Mouse (Mus musculus) ES-E14 (cell line): ENCODE data around the gene Mrps10. TPM values are rescaled to one million over a fixed set of nuclear protein-coding genes. Genes with fewer than 3 reads are reported as not detected.

Experiments used
- DNase-seq: peaks from one replicate; pipeline ENCODE4 v3.0.0-alpha.2; 2013; ENCODE audit warnings: low read depth, low spot score
- H3K27ac ChIP-seq: 2 replicates; pipeline ENCODE4 v1.5.1; 2012; ENCODE audit warnings: low read depth, mild to moderate bottlenecking, low read length, moderate library complexity, mixed read lengths; ENCODE audit not compliant: poor library complexity, insufficient read depth, severe bottlenecking
- H3K36me3 ChIP-seq: 2 replicates; pipeline ENCODE4 v1.6.1; 2012; ENCODE audit warnings: mild to moderate bottlenecking, low read length, moderate library complexity, mixed read lengths; ENCODE audit not compliant: control insufficient read depth, poor library complexity, insufficient read depth, severe bottlenecking
- H3K4me1 ChIP-seq, 2 experiments: fragments of 150-350 bp in 1 of 2; sonication (generic) in 1 of 2; 2 replicates each; pipeline ENCODE4 v1.6.1; 2012; ENCODE audit warnings: low read length in 2 of 2, mild to moderate bottlenecking in 1 of 2, mixed read lengths in 1 of 2; ENCODE audit not compliant: control insufficient read depth in 2 of 2, insufficient read depth in 2 of 2, poor library complexity in 1 of 2
- H3K4me3 ChIP-seq, 2 experiments: fragments of 150-350 bp in 1 of 2; sonication (generic) in 1 of 2; 2 replicates each; pipeline ENCODE4 v1.5.1; 2012; ENCODE audit warnings: low read length in 2 of 2, low read depth in 1 of 2, mild to moderate bottlenecking in 1 of 2, mixed read lengths in 1 of 2; ENCODE audit not compliant: insufficient read depth in 1 of 2, poor library complexity in 1 of 2, severe bottlenecking in 1 of 2
- H3K9ac ChIP-seq: 2 replicates; pipeline ENCODE4 v1.6.1; 2012; ENCODE audit warnings: low read depth, mild to moderate bottlenecking, low read length, mixed read lengths; ENCODE audit not compliant: poor library complexity, insufficient read depth, severe bottlenecking
- H3K9me3 ChIP-seq: fragments of 150-350 bp; sonication (generic); 2 replicates; pipeline ENCODE4 v1.6.1; 2012; ENCODE audit warnings: low read depth, mild to moderate bottlenecking, low read length; ENCODE audit not compliant: control insufficient read depth, insufficient read depth
- CHD2 ChIP-seq: IDR thresholded peaks from 2 replicates; pipeline ENCODE4 v1.6.1; 2014; ENCODE audit warnings: mild to moderate bottlenecking, low read depth, low read length, inconsistent platforms
- HCFC1 ChIP-seq: IDR thresholded peaks from 2 replicates; pipeline ENCODE4 v1.6.1; 2012; ENCODE audit warnings: low read length, inconsistent platforms, borderline replicate concordance; ENCODE audit not compliant: insufficient read depth
- MAFK ChIP-seq: IDR thresholded peaks from 2 replicates; pipeline ENCODE4 v1.6.1; 2014; ENCODE audit warnings: mild to moderate bottlenecking, low read depth, low read length, inconsistent platforms; ENCODE audit not compliant: insufficient read depth
- ZC3H11A ChIP-seq: IDR thresholded peaks from 2 replicates; pipeline ENCODE4 v1.6.1; 2012; ENCODE audit warnings: low read depth, mild to moderate bottlenecking, inconsistent platforms, low read length, borderline replicate concordance
- ZNF384 ChIP-seq: IDR thresholded peaks from 2 replicates; pipeline ENCODE4 v1.6.1; 2012; ENCODE audit warnings: low read depth, low read length, inconsistent platforms
- in situ Hi-C, 2 experiments: fragments of 600-800 bp; cut with MboI; formaldehyde crosslinking; loops; one replicate each; pipeline ENCODE4 v1.15.1; 2025; ENCODE audit warnings: low sequenced_read_pairs in 2 of 2, inconsistent platforms in 1 of 2; ENCODE audit not compliant: unreplicated experiment in 2 of 2
- total RNA-seq: library from RNA; depleted of rRNA; stranded (reverse); fragments of 300-350 nt; gene quantifications from 2 replicates; pipeline ENCODE4 v1.2.3, GENCODE M21; 2012; rRNA removed

Mrps10 gene
- total RNA-seq, result 55.8 and 65.1 TPM in 2 replicates

DNA sequence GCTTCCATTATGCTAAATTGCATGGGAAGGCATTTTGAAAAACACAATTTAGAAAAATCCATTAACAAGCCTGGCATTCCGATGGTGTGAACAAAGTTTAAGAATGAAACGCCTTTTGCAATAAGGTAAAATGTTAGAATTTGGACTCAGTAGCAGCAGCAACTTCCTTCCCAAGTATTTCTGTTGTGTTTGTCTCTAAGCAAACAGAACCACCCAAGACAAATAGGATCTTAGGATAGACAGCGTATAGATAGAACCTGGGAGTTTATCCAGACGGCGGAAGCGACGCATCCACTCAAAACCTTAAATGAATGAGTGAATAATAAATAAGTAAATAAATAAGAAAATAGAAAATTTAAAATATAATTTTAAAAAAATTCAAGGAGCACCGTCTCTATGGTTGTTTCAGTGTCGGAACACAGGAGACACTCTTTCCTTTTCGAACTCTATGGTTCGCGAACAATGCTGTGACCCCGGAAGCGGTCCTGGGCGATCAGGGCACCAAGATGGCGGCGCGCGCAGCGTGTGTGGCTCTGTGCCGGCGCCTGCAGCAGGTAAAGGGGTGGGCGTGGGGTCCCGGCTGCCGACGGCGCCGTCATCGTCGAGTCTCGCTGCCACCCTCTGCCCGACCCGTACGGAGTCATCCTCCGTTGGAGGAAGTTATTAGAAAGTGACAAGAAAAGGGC, at the start of gene Mrps10:
Gene Mrps10 (plus strand): TSS at position 487 of the 686 bp plus-strand sequence.
- H3K9me3 ChIP-seq, result no peaks in the 10 kb centered on the region
- H3K9ac ChIP-seq, result peak within 1 kb of the TSS; percentile 77
- 0 out of 2 replicates have a peak within 1 kb of the TSS, but pooled peaks have one; percentile 1 for H3K27ac ChIP-seq
- peak; percentile 88 for DNase-seq
- H3K4me3 ChIP-seq, result peak within 1 kb of the TSS; percentile 74 to 96
- no peak for TF ChIP-seq ZNF384
- peak; percentile 72; the same call in 1 of the 2 replicates for TF ChIP-seq HCFC1
- H3K36me3 ChIP-seq, result peaks cover 7% of the 10 kb centered on the region; the same call in 1 of the 2 replicates
- in situ Hi-C loops, result no loop called here
- H3K4me1 ChIP-seq, result peaks cover 2 to 6% of the 10 kb centered on the region in 2 experiments; a peak in 1 of 4 replicates

DNA sequence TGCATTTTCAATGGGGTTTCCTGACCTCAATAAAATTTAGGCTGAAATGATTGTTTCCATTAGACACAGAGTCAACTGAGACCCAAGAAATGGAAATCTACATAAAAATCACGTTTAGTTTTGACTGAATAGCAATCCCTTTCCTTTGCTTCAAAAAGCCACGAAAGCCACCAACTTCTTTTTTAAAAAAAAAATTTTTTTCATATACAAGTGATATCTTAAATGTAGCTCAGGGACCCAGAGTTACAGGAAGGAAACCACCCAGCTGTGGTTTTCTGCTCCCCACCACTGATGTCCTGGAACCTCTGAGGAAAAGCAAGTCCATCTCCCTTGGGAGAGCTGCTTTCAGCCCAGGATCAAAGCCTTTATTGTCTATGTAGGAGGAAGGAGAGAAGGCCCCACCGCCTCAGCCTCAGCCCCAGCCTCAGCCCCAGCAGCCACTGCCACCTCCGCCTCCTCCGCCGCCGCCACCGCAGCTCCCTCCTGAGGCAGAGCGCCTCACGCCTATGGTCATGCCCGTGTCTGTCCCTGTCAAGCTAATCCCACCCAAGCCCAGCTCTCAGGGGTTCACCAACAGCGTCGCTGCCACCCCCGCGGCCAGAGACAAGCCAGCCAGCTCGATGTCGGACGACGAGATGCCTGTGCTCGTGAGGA, 49.6 kb upstream of the Mrps10 start:
- no peak for DNase-seq
- Histone ChIP-seq H3K9me3 (no peaks in the 10 kb centered on the region), H3K4me3 (peak overlapping the region in 1 of 2 experiments; percentile 25; a peak in 1 of 4 replicates), H3K9ac (peak overlapping the region; percentile 23; the same call in 1 of the 2 replicates), H3K27ac (no peak overlapping the region), H3K36me3 (peaks cover 26% of the 10 kb centered on the region), H3K4me1 (peaks cover 0 to 3% of the 10 kb centered on the region in 2 experiments; a peak in 2 of 4 replicates)
- no peak for TF ChIP-seq CHD2
- TF ChIP-seq MAFK, result no peak
- no peak for TF ChIP-seq ZC3H11A
- TF ChIP-seq ZNF384, result no peak
- TF ChIP-seq HCFC1, result no peak
- in situ Hi-C loops, result no loop called here

DNA sequence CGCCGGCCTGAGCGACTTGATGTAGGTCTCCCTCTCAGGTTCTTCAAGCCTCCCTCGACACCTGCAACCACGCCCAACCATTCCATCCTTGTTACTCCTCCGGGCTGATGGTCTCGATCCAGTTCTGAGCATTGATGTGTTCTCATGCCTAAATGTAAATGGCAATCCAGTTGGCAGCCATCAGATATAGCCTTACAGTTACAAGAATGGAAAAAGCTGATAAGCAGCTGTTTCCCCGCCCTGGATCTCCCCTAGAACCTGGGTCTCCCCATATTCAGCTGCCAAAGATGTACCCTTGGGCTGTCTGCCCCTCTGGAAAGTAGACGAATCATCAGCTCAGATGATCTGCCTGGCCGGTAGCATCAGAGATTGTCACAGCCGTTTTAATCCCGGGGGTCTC, 48.9 kb upstream of the Mrps10 start:
- Histone ChIP-seq H3K27ac (no peak overlapping the region), H3K36me3 (peaks cover 20% of the 10 kb centered on the region), H3K9ac (no peak overlapping the region), H3K9me3 (no peaks in the 10 kb centered on the region), H3K4me3 (no peak overlapping the region), H3K4me1 (peaks cover 0 to 3% of the 10 kb centered on the region in 2 experiments; a peak in 2 of 4 replicates)
- no peak for DNase-seq
- in situ Hi-C loops, result no loop called here
- TF ChIP-seq ZNF384 (no peak), HCFC1 (no peak), ZC3H11A (no peak), MAFK (no peak)

DNA sequence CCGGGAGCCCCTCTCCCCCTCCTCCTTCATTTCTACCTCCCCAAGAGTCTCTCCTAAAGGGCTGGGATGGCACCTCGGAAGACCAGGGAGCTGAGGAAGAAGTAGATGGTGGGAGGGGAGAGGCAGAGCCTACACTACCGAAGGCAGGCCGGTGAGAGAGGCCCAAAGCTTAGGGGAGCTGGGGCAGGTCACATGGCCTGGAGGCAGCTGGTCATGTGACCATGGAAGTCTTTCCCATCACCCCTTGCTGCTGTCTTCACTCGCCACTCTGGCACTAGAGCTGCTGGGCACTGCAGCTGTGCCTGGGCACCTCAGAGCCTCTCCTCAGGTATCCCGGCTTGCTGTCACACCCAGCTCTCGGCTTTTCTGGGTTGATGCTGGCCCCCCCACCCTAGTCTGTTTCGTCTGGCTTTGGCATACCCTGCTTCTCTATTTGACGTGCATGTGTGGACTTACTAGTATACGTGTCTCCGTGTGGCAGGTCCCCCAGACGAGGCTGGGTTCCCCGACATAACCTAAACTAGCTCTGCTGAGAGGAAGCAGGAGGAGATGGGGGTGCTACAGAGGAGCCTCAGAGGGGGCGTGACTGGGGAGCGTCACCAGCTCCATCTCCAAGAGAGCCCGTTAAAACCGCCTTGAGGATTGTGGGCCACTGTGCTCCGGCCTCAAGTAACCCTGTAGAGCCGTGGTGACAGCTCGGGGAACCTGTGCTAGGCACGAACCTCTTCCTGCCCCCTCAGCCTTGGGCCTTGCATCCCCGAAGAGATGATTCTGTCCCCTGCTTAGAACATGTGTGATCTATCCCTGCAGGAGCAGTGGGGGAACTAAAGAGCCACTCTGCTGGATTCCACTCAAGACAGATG, 46.3 kb upstream of the Mrps10 start:
- Histone ChIP-seq H3K4me3 (peak overlapping the region in 1 of 2 experiments; percentile 28; a peak in 1 of 4 replicates), H3K4me1 (peaks cover 0 to 3% of the 10 kb centered on the region in 2 experiments; a peak in 2 of 4 replicates), H3K9ac (no peak overlapping the region), H3K27ac (no peak overlapping the region), H3K36me3 (peaks cover 16% of the 10 kb centered on the region; the same call in 1 of the 2 replicates), H3K9me3 (no peaks in the 10 kb centered on the region)
- in situ Hi-C loops, result no loop called here
- TF ChIP-seq MAFK (no peak), ZC3H11A (no peak), CHD2 (no peak), HCFC1 (no peak), ZNF384 (no peak)
- no peak for DNase-seq
